Mouse (Mus musculus) testis, adult 2 months (tissue): Measurements from ENCODE around the gene Eln.

Experiments used
- CTCF ChIP-seq: fragments of 200-500 bp; IDR thresholded peaks from 2 replicates; pipeline ENCODE4 v1.5.1; 2012; ENCODE audit warnings: low read depth, mild to moderate bottlenecking, inconsistent platforms, low read length, moderate library complexity; ENCODE audit not compliant: control insufficient read depth, insufficient read depth, insufficient replicate concordance
- POLR2A ChIP-seq: fragments of 200-500 bp; IDR thresholded peaks from 2 replicates; pipeline ENCODE4 v1.6.1; 2012; ENCODE audit warnings: low read depth, mild to moderate bottlenecking, inconsistent platforms, low read length, moderate library complexity; ENCODE audit not compliant: control insufficient read depth

GRCm38 (mm10) chr5:134684398-134684797, 62.7 kb downstream of the Eln start:
- TF ChIP-seq CTCF (no peak), POLR2A (no peak)
